Mouse (Mus musculus) MEL (cell line): ENCODE data around the gene Hnrnpf. TPM values are rescaled to one million over a fixed set of nuclear protein-coding genes. Genes with fewer than 3 reads are reported as not detected.
A peak's percentile ranks its signal among the peaks of the same experiment; 100 is the strongest.

Experiments
- DNase-seq: peaks from one replicate; pipeline ENCODE4 v3.0.0; 2011; ENCODE audit warnings: low read depth, low spot score
- H3K27ac ChIP-seq: 2 replicates; pipeline ENCODE4 v1.5.1; 2012; ENCODE audit warnings: low read depth, mild to moderate bottlenecking, control low read depth, low read length, moderate library complexity; ENCODE audit not compliant: control insufficient read depth
- H3K27me3 ChIP-seq, 2 experiments: fragments of 150-350 bp in 1 of 2; sonication (generic) in 1 of 2; 2 replicates each; pipeline ENCODE4 v1.6.1; 2012; ENCODE audit warnings: low read length in 2 of 2, mild to moderate bottlenecking in 2 of 2, improper control_type of control experiment in 1 of 2, moderate library complexity in 1 of 2; ENCODE audit not compliant: insufficient read depth in 2 of 2, control insufficient read depth in 1 of 2
- H3K36me3 ChIP-seq, 2 experiments: 2 replicates each; pipeline ENCODE4 v1.6.1; 2012 to 2014; ENCODE audit warnings: low read length in 2 of 2, improper control_type of control experiment in 1 of 2, inconsistent platforms in 1 of 2, mild to moderate bottlenecking in 1 of 2; ENCODE audit not compliant: insufficient read depth in 2 of 2, control insufficient read depth in 1 of 2
- H3K4me1 ChIP-seq, 2 experiments: fragments of 150-350 bp in 1 of 2; sonication (generic) in 1 of 2; 2 replicates each; pipeline ENCODE4 v1.6.1; 2012; ENCODE audit warnings: low read length in 2 of 2, improper control_type of control experiment in 1 of 2, mild to moderate bottlenecking in 1 of 2; ENCODE audit not compliant: insufficient read depth in 2 of 2, control insufficient read depth in 1 of 2
- H3K4me3 ChIP-seq, 2 experiments: fragments of 150-350 bp in 1 of 2; sonication (generic) in 1 of 2; 2 replicates each; pipeline ENCODE4 v1.5.1; 2012; ENCODE audit warnings: low read depth in 2 of 2, low read length in 2 of 2, mild to moderate bottlenecking in 2 of 2, moderate library complexity in 2 of 2, control low read depth in 1 of 2, improper control_type of control experiment in 1 of 2; ENCODE audit not compliant: control insufficient read depth in 1 of 2, insufficient read depth in 1 of 2
- H3K79me2 ChIP-seq: 2 replicates; pipeline ENCODE4 v1.6.1; 2012; ENCODE audit warnings: mild to moderate bottlenecking, low read length, moderate library complexity; ENCODE audit not compliant: control insufficient read depth, poor library complexity, insufficient read depth
- H3K9ac ChIP-seq: 2 replicates; pipeline ENCODE4 v1.6.1; 2012; ENCODE audit warnings: low read depth, mild to moderate bottlenecking, control low read depth, low read length, moderate library complexity; ENCODE audit not compliant: control insufficient read depth, poor library complexity, severe bottlenecking
- H3K9me3 ChIP-seq: fragments of 150-350 bp; sonication (generic); replicated peaks from 2 replicates; pipeline ENCODE4 v1.6.1; 2012; ENCODE audit warnings: mild to moderate bottlenecking, low read length, improper control_type of control experiment, moderate library complexity; ENCODE audit not compliant: insufficient read depth
- BHLHE40 ChIP-seq: IDR thresholded peaks from 2 replicates; pipeline ENCODE4 v1.6.1; 2012; ENCODE audit warnings: low read depth, mild to moderate bottlenecking, inconsistent platforms, low read length, improper control_type of control experiment, borderline replicate concordance
- CHD1 ChIP-seq: IDR thresholded peaks from 2 replicates; pipeline ENCODE4 v1.6.1; 2012; ENCODE audit warnings: low read depth, mild to moderate bottlenecking, inconsistent platforms, low read length, improper control_type of control experiment
- CHD2 ChIP-seq: IDR thresholded peaks from 2 replicates; pipeline ENCODE4 v1.6.1; 2011; ENCODE audit warnings: low read length, improper control_type of control experiment
- CTCF ChIP-seq, 3 experiments: IDR thresholded peaks in 2 of 3; conservative IDR thresholded peaks in 1 of 3; 2 replicates each; pipeline ENCODE4 v1.5.1; 2011 to 2012; ENCODE audit warnings: low read length in 3 of 3, low read depth in 2 of 3, mild to moderate bottlenecking in 2 of 3, improper control_type of control experiment in 1 of 3, inconsistent platforms in 1 of 3, mixed read lengths in 1 of 3, moderate library complexity in 1 of 3; ENCODE audit not compliant: control insufficient read depth in 1 of 3, insufficient read depth in 1 of 3, poor library complexity in 1 of 3, severe bottlenecking in 1 of 3
- E2F4 ChIP-seq: IDR thresholded peaks from 2 replicates; pipeline ENCODE4 v1.6.1; 2011; ENCODE audit warnings: low read depth, low read length, improper control_type of control experiment, borderline replicate concordance
- ELF1 ChIP-seq: IDR thresholded peaks from 2 replicates; pipeline ENCODE4 v1.6.1; 2014; ENCODE audit warnings: low read depth, mild to moderate bottlenecking, inconsistent platforms, low read length, improper control_type of control experiment, moderate library complexity
- EP300 ChIP-seq, 2 experiments: IDR thresholded peaks; 2 replicates each; pipeline ENCODE4 v1.6.1; 2011; ENCODE audit warnings: improper control_type of control experiment in 2 of 2, low read length in 2 of 2, low read depth in 1 of 2, mild to moderate bottlenecking in 1 of 2
- ETS1 ChIP-seq: IDR thresholded peaks from 2 replicates; pipeline ENCODE4 v1.6.1; 2012; ENCODE audit warnings: low read depth, mild to moderate bottlenecking, inconsistent platforms, low read length, improper control_type of control experiment, moderate library complexity
- GABPA ChIP-seq: IDR thresholded peaks from 2 replicates; pipeline ENCODE4 v1.6.1; 2012; ENCODE audit warnings: low read depth, mild to moderate bottlenecking, inconsistent platforms, low read length, improper control_type of control experiment, moderate library complexity
- GATA1 ChIP-seq: IDR thresholded peaks from 2 replicates; pipeline ENCODE4 v1.6.1; 2011; ENCODE audit warnings: low read depth, low read length, improper control_type of control experiment
- HCFC1 ChIP-seq: IDR thresholded peaks from 2 replicates; pipeline ENCODE4 v1.6.1; 2012; ENCODE audit warnings: low read depth, mild to moderate bottlenecking, inconsistent platforms, low read length, improper control_type of control experiment, moderate library complexity
- JUND ChIP-seq: IDR thresholded peaks from 2 replicates; pipeline ENCODE4 v1.6.1; 2011; ENCODE audit warnings: low read depth, mild to moderate bottlenecking, improper control_type of control experiment, low read length
- KAT2A ChIP-seq: conservative IDR thresholded peaks from 2 replicates; pipeline ENCODE4 v1.6.1; 2012; ENCODE audit warnings: low read depth, low read length, improper control_type of control experiment, inconsistent platforms
- MAFK ChIP-seq: IDR thresholded peaks from 2 replicates; pipeline ENCODE4 v1.6.1; 2011; ENCODE audit warnings: low read depth, mild to moderate bottlenecking, low read length, improper control_type of control experiment, borderline replicate concordance
- MAX ChIP-seq: IDR thresholded peaks from 2 replicates; pipeline ENCODE4 v1.6.1; 2011; ENCODE audit warnings: low read length, improper control_type of control experiment
- MAZ ChIP-seq: IDR thresholded peaks from 2 replicates; pipeline ENCODE4 v1.6.1; 2012; ENCODE audit warnings: low read depth, mild to moderate bottlenecking, inconsistent platforms, low read length, improper control_type of control experiment
- MEF2A ChIP-seq: IDR thresholded peaks from 2 replicates; pipeline ENCODE4 v1.6.1; 2014; ENCODE audit warnings: low read depth, mild to moderate bottlenecking, inconsistent platforms, low read length, improper control_type of control experiment; ENCODE audit not compliant: poor library complexity, insufficient replicate concordance, severe bottlenecking; ENCODE audit errors: extremely low read depth
- MXI1 ChIP-seq: IDR thresholded peaks from 2 replicates; pipeline ENCODE4 v1.6.1; 2011; ENCODE audit warnings: mild to moderate bottlenecking, low read depth, low read length, improper control_type of control experiment
- MYB ChIP-seq: IDR thresholded peaks from 2 replicates; pipeline ENCODE4 v1.6.1; 2011; ENCODE audit warnings: mild to moderate bottlenecking, low read depth, low read length, improper control_type of control experiment
- NRF1 ChIP-seq: IDR thresholded peaks from 2 replicates; pipeline ENCODE4 v1.6.1; 2014; ENCODE audit warnings: low read depth, mild to moderate bottlenecking, inconsistent platforms, low read length, improper control_type of control experiment, moderate library complexity; ENCODE audit not compliant: poor library complexity, insufficient read depth, severe bottlenecking
- POLR2A ChIP-seq, 2 experiments: IDR thresholded peaks; 2 replicates each; pipeline ENCODE4 v1.6.1; 2011 to 2012; ENCODE audit warnings: low read length in 2 of 2, mild to moderate bottlenecking in 2 of 2, control low read depth in 1 of 2, improper control_type of control experiment in 1 of 2, low read depth in 1 of 2, moderate library complexity in 1 of 2; ENCODE audit not compliant: control insufficient read depth in 1 of 2, insufficient read depth in 1 of 2, poor library complexity in 1 of 2
- POLR2AphosphoS2 ChIP-seq: IDR thresholded peaks from 2 replicates; pipeline ENCODE4 v1.6.1; 2011; ENCODE audit warnings: low read length, improper control_type of control experiment
- RAD21 ChIP-seq: IDR thresholded peaks from 2 replicates; pipeline ENCODE4 v1.6.1; 2011; ENCODE audit warnings: mild to moderate bottlenecking, low read depth, low read length, improper control_type of control experiment
- RCOR1 ChIP-seq: IDR thresholded peaks from 2 replicates; pipeline ENCODE4 v1.6.1; 2012; ENCODE audit warnings: low read depth, mild to moderate bottlenecking, inconsistent platforms, low read length, improper control_type of control experiment
- SIN3A ChIP-seq: IDR thresholded peaks from 2 replicates; pipeline ENCODE4 v1.6.1; 2012; ENCODE audit warnings: low read length, improper control_type of control experiment, inconsistent platforms
- TAL1 ChIP-seq: IDR thresholded peaks from 2 replicates; pipeline ENCODE4 v1.6.1; 2012; ENCODE audit warnings: mild to moderate bottlenecking, inconsistent platforms, low read length, moderate library complexity, mixed read lengths
- UBTF ChIP-seq: IDR thresholded peaks from 2 replicates; pipeline ENCODE4 v1.6.1; 2012; ENCODE audit warnings: low read depth, mild to moderate bottlenecking, inconsistent platforms, low read length, improper control_type of control experiment, moderate library complexity, borderline replicate concordance; ENCODE audit not compliant: insufficient read depth
- USF1 ChIP-seq: IDR thresholded peaks from 2 replicates; pipeline ENCODE4 v1.6.1; 2014; ENCODE audit warnings: low read depth, mild to moderate bottlenecking, inconsistent platforms, low read length, improper control_type of control experiment, moderate library complexity
- USF2 ChIP-seq, 2 experiments: IDR thresholded peaks; 2 replicates each; pipeline ENCODE4 v1.6.1; 2011 to 2012; ENCODE audit warnings: improper control_type of control experiment in 2 of 2, low read length in 2 of 2, borderline replicate concordance in 1 of 2, inconsistent platforms in 1 of 2, low read depth in 1 of 2, mild to moderate bottlenecking in 1 of 2; ENCODE audit not compliant: insufficient read depth in 1 of 2
- ZC3H11A ChIP-seq: IDR thresholded peaks from 2 replicates; pipeline ENCODE4 v1.6.1; 2012; ENCODE audit warnings: low read depth, mild to moderate bottlenecking, inconsistent platforms, low read length, improper control_type of control experiment
- ZKSCAN1 ChIP-seq: IDR thresholded peaks from 2 replicates; pipeline ENCODE4 v1.6.1; 2012; ENCODE audit warnings: low read depth, mild to moderate bottlenecking, inconsistent platforms, low read length, improper control_type of control experiment, moderate library complexity
- ZMIZ1 ChIP-seq: IDR thresholded peaks from 2 replicates; pipeline ENCODE4 v1.6.1; 2012; ENCODE audit warnings: low read depth, mild to moderate bottlenecking, inconsistent platforms, low read length, improper control_type of control experiment, moderate library complexity
- polyA plus RNA-seq, 2 experiments: library from polyadenylated mRNA; stranded (reverse) in 1 of 2; unstranded in 1 of 2; fragments of >175 nt in 1 of 2; fragments of >200 nt in 1 of 2; gene quantifications; 2 replicates each; pipeline versions ENCODE4 v1.2.1 to v1.2.4; 2012; ENCODE audit warnings: low replicate concordance in 2 of 2, low read depth in 1 of 2; ENCODE audit not compliant: insufficient read length in 2 of 2, insufficient read depth in 1 of 2, missing spikeins in 1 of 2
- total RNA-seq: library from RNA; depleted of rRNA; stranded (reverse); fragments of 300-350 nt; gene quantifications from 2 replicates; pipeline ENCODE4 v1.2.3, GENCODE M21; 2012

Gene Hnrnpf
- total and polyA plus RNA-seq, 3 experiments = 722 to 2,287 (median 882) TPM

DNA sequence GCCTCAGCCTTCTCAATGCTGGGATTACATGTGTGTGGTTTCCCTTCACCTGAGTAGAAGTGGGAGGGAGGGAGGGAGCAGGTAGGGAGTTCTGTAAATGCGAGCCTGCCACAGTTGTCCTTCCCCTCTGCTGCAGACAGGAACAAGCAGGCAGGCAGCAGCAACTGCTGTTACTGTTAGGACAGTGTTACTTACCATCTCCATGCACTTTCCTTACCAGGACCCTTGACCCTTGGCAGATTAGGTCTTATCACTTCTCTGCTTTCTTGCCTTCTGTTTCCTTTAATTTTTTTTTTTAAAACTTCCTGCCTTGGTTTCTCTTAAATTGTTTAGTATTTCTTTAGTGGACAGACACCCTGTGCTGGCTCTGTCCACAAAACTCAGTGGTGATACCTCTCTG is 12.1 kb upstream of the Hnrnpf start (continued):
- TF ChIP-seq GABPA = no peak
- peak; percentile 52 for TF ChIP-seq SIN3A
- no peak for TF ChIP-seq MYB
- TF ChIP-seq RCOR1 = peak; percentile 38
- peak; percentile 80 for TF ChIP-seq GATA1
- TF ChIP-seq CTCF (IDR thresholded peaks at IDR 0.05 in 2 of 3, conservative IDR thresholded peaks at IDR 0.05 in 1 of 3; ENCODE audit: control insufficient read depth in 1 of 3, insufficient read depth in 1 of 3, low read depth in 2 of 3, low read length in 3 of 3, poor library complexity in 1 of 3, severe bottlenecking in 1 of 3) = no peak
- TF ChIP-seq CHD2 = no peak
- TF ChIP-seq ELF1 = no peak
- TF ChIP-seq UBTF = no peak
- TF ChIP-seq USF2 (IDR thresholded peaks at IDR 0.05; ENCODE audit: borderline replicate concordance in 1 of 2, insufficient read depth in 1 of 2, low read depth in 1 of 2, low read length in 2 of 2) = no peak
- no peak for TF ChIP-seq MAX
- peak; percentile 75 to 83 for TF ChIP-seq EP300 (IDR thresholded peaks at IDR 0.05; ENCODE audit: low read depth in 1 of 2, low read length in 2 of 2)

DNA sequence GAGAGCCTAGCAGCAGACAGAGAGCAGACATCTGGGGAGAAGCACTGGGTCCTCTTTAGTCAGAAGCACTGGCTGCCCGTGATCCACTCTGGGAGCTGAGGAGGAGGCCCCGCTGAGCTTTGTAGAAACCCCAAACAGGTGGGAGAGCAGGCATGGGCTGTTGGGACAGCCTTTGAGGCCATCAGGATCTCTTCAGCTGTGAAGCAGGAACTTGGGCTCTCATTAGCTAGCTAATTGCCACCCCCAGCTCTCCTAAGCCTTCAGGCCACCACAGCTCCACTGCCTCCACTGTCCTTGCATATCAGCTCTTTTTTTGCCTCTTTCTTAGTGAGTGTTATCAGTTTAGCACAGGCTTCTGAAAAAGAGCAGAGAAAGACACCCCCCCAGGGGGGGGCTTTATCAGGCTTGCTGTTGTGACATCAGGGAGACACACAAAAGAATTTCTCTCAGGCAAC is 11.5 kb upstream of the Hnrnpf start:
- Histone ChIP-seq H3K79me2 (peaks cover 10% of the 10 kb centered on the region), H3K4me1 (peaks cover 19 to 32% of the 10 kb centered on the region in 2 experiments), H3K9ac (peak overlapping the region; percentile 69), H3K4me3 (peak overlapping the region; percentile 18 to 28), H3K9me3 (no peaks in the 10 kb centered on the region), H3K36me3 (peaks cover 0 to 39% of the 10 kb centered on the region in 2 experiments; a peak in 2 of 4 replicates), H3K27me3 (no peaks in the 10 kb centered on the region), H3K27ac (peak overlapping the region; percentile 98)
- DNase-seq = peak; percentile 95
- TF ChIP-seq KAT2A (peak; percentile 41; the same call in 1 of the 2 replicates), RAD21 (no peak), GATA1 (peak; percentile 100), MYB (peak; percentile 72; the same call in 1 of the 2 replicates), MAZ (peak; percentile 99), ZMIZ1 (no peak), E2F4 (no peak), MAFK (peak; percentile 87; the same call in 1 of the 2 replicates), TAL1 (peak; percentile 95), POLR2AphosphoS2 (peak; percentile 60; the same call in 1 of the 2 replicates), ZC3H11A (no peak), SIN3A (peak; percentile 98), UBTF (no peak), POLR2A (IDR thresholded peaks at IDR 0.05; ENCODE audit: control insufficient read depth in 1 of 2, insufficient read depth in 1 of 2, low read depth in 1 of 2, low read length in 2 of 2, poor library complexity in 1 of 2) (peak in 1 of 2 experiments; percentile 38; a peak in 1 of 4 replicates), MXI1 (peak; percentile 61; the same call in 1 of the 2 replicates), HCFC1 (peak; percentile 74), BHLHE40 (no peak; the same call in 1 of the 2 replicates), ELF1 (no peak; the same call in 1 of the 2 replicates), GABPA (no peak), USF2 (IDR thresholded peaks at IDR 0.05; ENCODE audit: borderline replicate concordance in 1 of 2, insufficient read depth in 1 of 2, low read depth in 1 of 2, low read length in 2 of 2) (no peak), CHD2 (peak; percentile 62), ZKSCAN1 (no peak), JUND (peak; percentile 62; the same call in 1 of the 2 replicates), USF1 (no peak), CTCF (IDR thresholded peaks at IDR 0.05 in 2 of 3, conservative IDR thresholded peaks at IDR 0.05 in 1 of 3; ENCODE audit: control insufficient read depth in 1 of 3, insufficient read depth in 1 of 3, low read depth in 2 of 3, low read length in 3 of 3, poor library complexity in 1 of 3, severe bottlenecking in 1 of 3) (no peak), ETS1 (peak; percentile 98), MAX (peak; percentile 11; the same call in 1 of the 2 replicates), NRF1 (no peak), CHD1 (no peak), MEF2A (no peak)
